Mouse (Mus musculus) urinary bladder, adult 18-20 months (tissue): ENCODE measurements at regions not wholly inside any gene's neighbourhood (a gene's known extent, or its start where the extent isn't known, plus 50 kb on each side); places are given as distances from the start of the nearest gene placed in this dataset.

Source experiments
- DNase-seq, 2 experiments: peaks; one replicate each; pipeline ENCODE4 v3.0.0; 2022; ENCODE audit warnings: low spot score in 2 of 2, mixed read lengths in 2 of 2

- no peak for DNase-seq
Observed at GRCm38 (mm10) chr11:19246390-19247114, 227.8 kb upstream of the Meis1 start.

- no peak for DNase-seq
Observed at GRCm38 (mm10) chr11:19253605-19254004, 234.8 kb upstream of the Meis1 start.

GRCm38 (mm10) chr11:19254183-19254582 lies 235.4 kb upstream of the Meis1 start:
- no peak for DNase-seq

- no peak for DNase-seq
Observed at GRCm38 (mm10) chr11:19257549-19257948, 238.8 kb upstream of the Meis1 start.

- DNase-seq = no peak
Observed at GRCm38 (mm10) chr11:19262832-19263231, 244.0 kb upstream of the Meis1 start.

GRCm38 (mm10) chr11:19264798-19265671 lies 246.2 kb upstream of the Meis1 start:
- no peak for DNase-seq

GRCm38 (mm10) chr11:19265672-19265972 lies 246.8 kb upstream of the Meis1 start:
- no peak for DNase-seq

- DNase-seq = no peak
Observed at GRCm38 (mm10) chr11:19290971-19291370, 272.2 kb upstream of the Meis1 start.

- DNase-seq = no peak
Observed at GRCm38 (mm10) chr11:19299411-19299810, 280.6 kb upstream of the Meis1 start.

GRCm38 (mm10) chr11:19306687-19307086 lies 287.9 kb upstream of the Meis1 start:
- DNase-seq = no peak

GRCm38 (mm10) chr11:19330685-19331239 lies 312.0 kb upstream of the Meis1 start:
- DNase-seq = no peak

GRCm38 (mm10) chr11:19332274-19332673 lies 313.5 kb upstream of the Meis1 start:
- no peak for DNase-seq

GRCm38 (mm10) chr11:19332727-19333126 lies 313.9 kb upstream of the Meis1 start:
- no peak for DNase-seq

GRCm38 (mm10) chr11:19333908-19334487 lies 315.2 kb upstream of the Meis1 start:
- DNase-seq = no peak

- DNase-seq = no peak
Observed at GRCm38 (mm10) chr11:19335384-19335783, 316.6 kb upstream of the Meis1 start.

- no peak for DNase-seq
Observed at GRCm38 (mm10) chr11:19339721-19340317, 321.0 kb upstream of the Meis1 start.

GRCm38 (mm10) chr11:19340889-19341288 lies 322.1 kb upstream of the Meis1 start:
- DNase-seq = no peak

GRCm38 (mm10) chr11:19341379-19341778 lies 322.6 kb upstream of the Meis1 start:
- DNase-seq = no peak

- no peak for DNase-seq
Observed at GRCm38 (mm10) chr11:19342803-19343202, 324.0 kb upstream of the Meis1 start.

- no peak for DNase-seq
Observed at GRCm38 (mm10) chr11:19346276-19346826, 327.6 kb upstream of the Meis1 start.

GRCm38 (mm10) chr11:19350331-19351242 lies 331.8 kb upstream of the Meis1 start:
- DNase-seq = no peak
